Mouse (Mus musculus) lung, postnatal 0 days (tissue): ENCODE measurements around the gene E2f3. TPM values are rescaled to one million over a fixed set of nuclear protein-coding genes. Genes with fewer than 3 reads are reported as not detected.

ENCODE experiments used
- ATAC-seq: fragments of 200-750 bp; cut with Nextera tagmentation; 2 replicates; pipeline ENCODE4 v1.8.0; 2017; ENCODE audit warnings: moderate library complexity
- DNase-seq: peaks from one replicate; pipeline ENCODE4 v3.0.0-alpha.2; 2016; ENCODE audit warnings: low spot score
- H3K27ac ChIP-seq: fragments of 300-500 bp; sonication (generic); 2 replicates; pipeline ENCODE4 v1.5.1; 2014; ENCODE audit warnings: antibody characterized with exemption, mild to moderate bottlenecking, low read length, mixed read lengths
- H3K27me3 ChIP-seq: fragments of 300-500 bp; sonication (generic); replicated peaks from 2 replicates; pipeline ENCODE4 v1.6.1; 2014; ENCODE audit warnings: low read length, mixed read lengths; ENCODE audit not compliant: insufficient read depth
- H3K36me3 ChIP-seq: fragments of 300-500 bp; sonication (generic); 2 replicates; pipeline ENCODE4 v1.6.1; 2014; ENCODE audit warnings: low read length, mixed read lengths; ENCODE audit not compliant: insufficient read depth
- H3K4me1 ChIP-seq: fragments of 300-500 bp; sonication (generic); 2 replicates; pipeline ENCODE4 v1.6.1; 2014; ENCODE audit warnings: antibody characterized with exemption, low read depth, low read length, mixed read lengths; ENCODE audit not compliant: insufficient read depth
- H3K4me2 ChIP-seq: fragments of 300-500 bp; sonication (generic); replicated peaks from 2 replicates; pipeline ENCODE4 v1.6.1; 2014; ENCODE audit warnings: low read depth, mild to moderate bottlenecking, low read length, moderate library complexity, mixed read lengths
- H3K4me3 ChIP-seq: fragments of 300-500 bp; sonication (generic); 2 replicates; pipeline ENCODE4 v1.5.1; 2014; ENCODE audit warnings: low read depth, low read length
- H3K9ac ChIP-seq: fragments of 300-500 bp; sonication (generic); replicated peaks from 2 replicates; pipeline ENCODE4 v1.6.1; 2014; ENCODE audit warnings: low read depth, mild to moderate bottlenecking
- H3K9me3 ChIP-seq: fragments of 300-500 bp; sonication (generic); 2 replicates; pipeline ENCODE4 v1.6.1; 2016; ENCODE audit warnings: low read length, mixed read lengths
- CTCF ChIP-seq: IDR thresholded peaks from 2 replicates; pipeline ENCODE4 v1.5.1; 2016; ENCODE audit warnings: antibody characterized with exemption, mild to moderate bottlenecking
- EP300 ChIP-seq: IDR thresholded peaks from 2 replicates; pipeline ENCODE4 v1.6.1; 2016; ENCODE audit warnings: antibody characterized with exemption, mild to moderate bottlenecking, control low read depth
- WGBS: fragments of 180-500 bp; shearing (Covaris S2); extraction: QIAGEN DNeasy Blood & Tissue Kit; methylation state at CpG from one replicate; pipeline ENCODE4 v1.1.7; 2014; 5-methylcytosine and 5-hydroxymethylcytosine counted together
- polyA plus RNA-seq: library from polyadenylated mRNA; unstranded; fragments of >200 nt; fragmentation: Nextera tagmentation; extraction: Ambion mirVana; gene quantifications from 2 replicates; pipeline ENCODE4 v1.2.1, GENCODE M21; 2015

E2f3 gene
- polyA plus RNA-seq, 1 experiment from 2014 or later: 2.6 TPM

GRCm38 (mm10) chr13:29955296-29955695, 30.6 kb downstream of the E2f3 start:
- TF ChIP-seq CTCF: no peak
- TF ChIP-seq EP300: no peak

GRCm38 (mm10) chr13:29954741-29955140, 31.1 kb downstream of the E2f3 start:
- no peak overlapping the region for H3K9ac ChIP-seq
- 95% methylated on average over 10 of the region's 10 CpGs for WGBS
- H3K27me3 ChIP-seq: no peaks in the 10 kb centered on the region
- H3K27ac ChIP-seq: no peak overlapping the region
- no peak for TF ChIP-seq CTCF
- no peak for TF ChIP-seq EP300
- no peak for DNase-seq
- no peaks in the 10 kb centered on the region for H3K4me1 ChIP-seq
- H3K4me3 ChIP-seq: no peak overlapping the region
- no peak overlapping the region for H3K4me2 ChIP-seq
- H3K9me3 ChIP-seq: no peaks in the 10 kb centered on the region
- no peak for ATAC-seq
- no peaks in the 10 kb centered on the region; the same call in 1 of the 2 replicates for H3K36me3 ChIP-seq

More at GRCm38 (mm10) chr13:29955296-29955695, 30.6 kb downstream of the E2f3 start:
- WGBS: 74% methylated on average over 8 of the region's 11 CpGs
- Histone ChIP-seq H3K4me3 (no peak overlapping the region), H3K4me1 (no peaks in the 10 kb centered on the region), H3K27ac (no peak overlapping the region), H3K27me3 (no peaks in the 10 kb centered on the region), H3K9me3 (no peaks in the 10 kb centered on the region), H3K36me3 (no peaks in the 10 kb centered on the region; the same call in 1 of the 2 replicates), H3K9ac (no peak overlapping the region), H3K4me2 (no peak overlapping the region)
- DNase-seq (no peak), ATAC-seq (no peak)

GRCm38 (mm10) chr13:29953417-29954045, 32.3 kb downstream of the E2f3 start:
- no peak overlapping the region for H3K4me2 ChIP-seq
- H3K27ac ChIP-seq: no peak overlapping the region
- TF ChIP-seq EP300 (no peak), CTCF (0 out of 2 replicates have a peak, but pooled peaks have one; percentile 13)
- no peaks in the 10 kb centered on the region for H3K9me3 ChIP-seq
- no peak overlapping the region for H3K4me3 ChIP-seq
- no peaks in the 10 kb centered on the region for H3K4me1 ChIP-seq
- DNase-seq (no peak), ATAC-seq (no peak)
- no peak overlapping the region for H3K9ac ChIP-seq
- WGBS: 92% methylated on average over 4 of the region's 4 CpGs
- no peaks in the 10 kb centered on the region; the same call in 1 of the 2 replicates for H3K36me3 ChIP-seq
- no peaks in the 10 kb centered on the region for H3K27me3 ChIP-seq

- no peaks in the 10 kb centered on the region; the same call in 1 of the 2 replicates for H3K36me3 ChIP-seq
- no peaks in the 10 kb centered on the region for H3K9me3 ChIP-seq
- no peak for ATAC-seq
- no peaks in the 10 kb centered on the region for H3K27me3 ChIP-seq
- WGBS: 80% methylated on average over 8 of the region's 8 CpGs
- TF ChIP-seq CTCF (no peak), EP300 (no peak)
- DNase-seq: no peak
- H3K4me2 ChIP-seq: no peak overlapping the region
- no peak overlapping the region for H3K4me3 ChIP-seq
- no peak overlapping the region for H3K9ac ChIP-seq
- no peaks in the 10 kb centered on the region; the same call in 1 of the 2 replicates for H3K4me1 ChIP-seq
- no peak overlapping the region for H3K27ac ChIP-seq
These were observed 39.8 kb downstream of the E2f3 start for GRCm38 (mm10) chr13:29946045-29946444.

- Histone ChIP-seq H3K4me3 (no peak overlapping the region), H3K9ac (no peak overlapping the region), H3K27me3 (no peaks in the 10 kb centered on the region), H3K4me1 (no peaks in the 10 kb centered on the region; the same call in 1 of the 2 replicates), H3K4me2 (no peak overlapping the region), H3K27ac (no peak overlapping the region), H3K36me3 (no peaks in the 10 kb centered on the region), H3K9me3 (no peaks in the 10 kb centered on the region)
- ATAC-seq: no peak
- no peak for DNase-seq
- 62% methylated on average over 9 of the region's 9 CpGs for WGBS
- TF ChIP-seq EP300: no peak
- no peak for TF ChIP-seq CTCF
These were observed 40.8 kb downstream of the E2f3 start for GRCm38 (mm10) chr13:29944915-29945570.

- H3K36me3 ChIP-seq: no peaks in the 10 kb centered on the region
- no peaks in the 10 kb centered on the region for H3K9me3 ChIP-seq
- H3K27ac ChIP-seq: no peak overlapping the region
- no peak overlapping the region for H3K4me2 ChIP-seq
- H3K4me1 ChIP-seq: no peaks in the 10 kb centered on the region; the same call in 1 of the 2 replicates
- no peaks in the 10 kb centered on the region for H3K27me3 ChIP-seq
- WGBS: 73% methylated on average over 8 of the region's 8 CpGs
- H3K9ac ChIP-seq: no peak overlapping the region
- TF ChIP-seq EP300: no peak
- TF ChIP-seq CTCF: no peak
- DNase-seq: no peak
- ATAC-seq: peak; percentile 19; the same call in 1 of the 2 replicates
- no peak overlapping the region for H3K4me3 ChIP-seq
These were observed 41.4 kb downstream of the E2f3 start for GRCm38 (mm10) chr13:29944493-29944892.
